Mouse (Mus musculus) T-cell, adult 66 days (primary cell): ENCODE measurements around the gene 4933436I01Rik. TPM values are rescaled to one million over a fixed set of nuclear protein-coding genes. Genes with fewer than 3 reads are reported as not detected.

Source experiments
- total RNA-seq, 2 experiments: library from RNA; stranded (reverse); gene quantifications; 3 replicates in 1 of 2; 4 replicates in 1 of 2; pipeline ENCODE4 v1.2.4; 2023

4933436I01Rik gene
- total RNA-seq, result not detected

DNA sequence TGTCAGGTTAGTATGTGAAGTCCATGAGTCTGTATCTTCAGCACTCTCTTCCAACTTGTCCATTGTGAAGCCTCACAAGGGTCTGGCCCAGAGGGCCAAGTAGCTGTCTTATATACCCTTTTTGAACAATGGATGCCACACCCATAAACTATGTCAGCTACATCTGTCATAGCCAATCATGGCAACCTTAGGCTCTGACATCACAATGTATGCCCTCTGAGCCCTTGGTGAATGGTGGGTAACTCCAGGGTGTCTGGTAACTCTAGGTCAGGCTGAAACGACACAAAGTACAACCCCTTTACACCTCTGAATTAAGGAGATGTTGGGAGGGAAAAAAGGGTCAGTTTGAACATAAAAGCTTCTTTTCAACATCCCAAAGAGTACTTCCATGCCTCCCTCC, at the start of gene 4933436I01Rik:
4933436I01Rik (minus strand) TSS at position 101 of the 400 bp plus-strand sequence.

Other genes starting within 250 kb of the 4933436I01Rik start
- gene Gm1140, start 227.9 kb downstream of the 4933436I01Rik start, total RNA-seq, result not detected
- not detected for gene Gm14692, start 225.8 kb downstream of the 4933436I01Rik start, total RNA-seq